Mouse (Mus musculus) limb, embryonic 14.5 days (tissue): ENCODE measurements at regions not wholly inside any gene's neighbourhood (a gene's known extent, or its start where the extent isn't known, plus 50 kb on each side); places are given as distances from the start of the nearest gene placed in this dataset.

Experiments
- ATAC-seq: fragments of 200-750 bp; cut with Nextera tagmentation; 2 replicates; pipeline ENCODE4 v1.8.0; 2017; ENCODE audit warnings: low read depth, moderate number of reproducible peaks, moderate TSS enrichment; ENCODE audit not compliant: low FRiP score
- DNase-seq: peaks from one replicate; pipeline ENCODE4 v3.0.0-alpha.2; 2015; ENCODE audit warnings: low spot score
- H3K27ac ChIP-seq: fragments of 300-500 bp; sonication (generic); replicated peaks from 2 replicates; pipeline ENCODE4 v1.5.1; 2014; ENCODE audit warnings: low read depth, mild to moderate bottlenecking, low read length, moderate library complexity, mixed read lengths
- H3K27me3 ChIP-seq: fragments of 300-500 bp; sonication (generic); 2 replicates; pipeline ENCODE4 v1.6.1; 2014; ENCODE audit warnings: low read length, mixed read lengths; ENCODE audit not compliant: control insufficient read depth, insufficient read depth
- H3K36me3 ChIP-seq: fragments of 300-500 bp; sonication (generic); 2 replicates; pipeline ENCODE4 v1.6.1; 2014; ENCODE audit warnings: mild to moderate bottlenecking, low read length, moderate library complexity, mixed read lengths; ENCODE audit not compliant: control insufficient read depth, insufficient read depth
- H3K4me1 ChIP-seq: fragments of 300-500 bp; sonication (generic); 2 replicates; pipeline ENCODE4 v1.6.1; 2014; ENCODE audit warnings: antibody characterized with exemption, low read length, mixed read lengths; ENCODE audit not compliant: control insufficient read depth, insufficient read depth
- H3K4me2 ChIP-seq: fragments of 300-500 bp; sonication (generic); replicated peaks from 2 replicates; pipeline ENCODE4 v1.6.1; 2014; ENCODE audit warnings: low read depth, mild to moderate bottlenecking, low read length, moderate library complexity; ENCODE audit not compliant: severe bottlenecking
- H3K4me3 ChIP-seq: fragments of 300-500 bp; sonication (generic); replicated peaks from 2 replicates; pipeline ENCODE4 v1.5.1; 2014; ENCODE audit warnings: low read length
- H3K9ac ChIP-seq: fragments of 300-500 bp; sonication (generic); 2 replicates; pipeline ENCODE4 v1.6.1; 2014; ENCODE audit warnings: mild to moderate bottlenecking, low read depth, low read length, moderate library complexity; ENCODE audit not compliant: severe bottlenecking
- H3K9me3 ChIP-seq: fragments of 300-500 bp; sonication (generic); 2 replicates; pipeline ENCODE4 v1.6.1; 2016; ENCODE audit warnings: low read length; ENCODE audit not compliant: control insufficient read depth
- POLR2A ChIP-seq: fragments of 200-500 bp; IDR thresholded peaks from 2 replicates; pipeline ENCODE4 v1.8.0; 2012; ENCODE audit warnings: inconsistent platforms, mild to moderate bottlenecking, moderate library complexity, borderline replicate concordance; ENCODE audit not compliant: insufficient read depth, insufficient read length; ENCODE audit errors: extremely low read depth
- WGBS: fragments of 180-500 bp; shearing (Covaris S2); extraction: QIAGEN DNeasy Blood & Tissue Kit; methylation state at CpG from one replicate; pipeline ENCODE4 v1.1.7; 2014; 5-methylcytosine and 5-hydroxymethylcytosine counted together

DNA sequence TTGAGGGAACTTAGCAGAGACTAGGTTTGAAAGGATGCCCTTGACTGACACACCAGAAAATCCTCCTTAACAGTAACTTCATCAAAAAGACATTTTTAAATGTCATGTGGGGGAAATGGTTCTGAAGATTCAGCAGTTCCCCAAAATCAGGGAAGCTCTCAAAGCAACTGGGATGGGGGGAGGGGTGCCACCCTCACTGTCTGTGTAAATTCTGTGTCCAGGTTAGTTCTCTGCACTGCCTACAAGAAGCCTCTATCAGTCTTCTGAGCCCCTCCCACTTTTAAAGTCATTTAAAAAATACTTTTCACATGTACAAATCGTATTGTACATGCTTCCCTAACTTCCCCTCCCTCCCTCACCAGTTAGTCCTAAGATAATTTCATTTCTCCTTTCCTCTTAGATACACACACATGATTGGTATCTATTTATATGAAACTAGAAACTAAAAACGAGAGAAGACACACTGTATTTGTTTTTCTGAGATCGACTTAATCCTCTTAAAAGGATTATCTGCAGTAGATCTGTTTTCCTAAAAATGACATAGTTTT lies 121.0 kb upstream of the Mgat5 start:
- 79% methylated on average over 3 of the region's 3 CpGs for WGBS
- H3K4me1 ChIP-seq: no peaks in the 10 kb centered on the region
- H3K9me3 ChIP-seq: no peaks in the 10 kb centered on the region
- no peak for TF ChIP-seq POLR2A
- no peaks in the 10 kb centered on the region for H3K27me3 ChIP-seq
- ATAC-seq (no peak), DNase-seq (no peak)
- H3K36me3 ChIP-seq: no peaks in the 10 kb centered on the region
- H3K27ac ChIP-seq: no peak overlapping the region
- no peak overlapping the region for H3K4me3 ChIP-seq
- no peak overlapping the region for H3K9ac ChIP-seq
- H3K4me2 ChIP-seq: no peak overlapping the region

DNA sequence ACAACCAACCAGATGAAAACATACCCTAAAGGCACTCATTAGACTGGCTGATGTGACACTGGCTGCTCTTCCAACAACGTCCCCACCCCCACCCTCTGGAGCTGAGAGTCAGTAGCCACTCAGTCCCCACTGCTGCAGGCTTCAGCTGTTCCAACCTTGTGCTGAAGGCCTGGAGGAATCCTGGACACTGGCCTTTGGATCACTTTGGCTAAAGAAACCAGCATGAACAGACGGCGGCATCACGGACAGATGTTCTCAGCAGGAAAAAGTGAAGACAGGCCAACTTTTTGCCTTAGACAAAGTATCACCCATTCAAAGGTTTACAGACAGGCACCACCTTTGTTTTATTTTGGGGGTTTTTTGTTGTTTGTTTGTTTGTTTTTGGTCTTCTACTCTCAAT lies 125.8 kb upstream of the Mgat5 start:
- Histone ChIP-seq H3K27me3 (no peaks in the 10 kb centered on the region), H3K4me1 (no peaks in the 10 kb centered on the region), H3K9me3 (no peaks in the 10 kb centered on the region), H3K36me3 (no peaks in the 10 kb centered on the region), H3K9ac (no peak overlapping the region), H3K27ac (no peak overlapping the region), H3K4me2 (no peak overlapping the region), H3K4me3 (no peak overlapping the region)
- 66% methylated on average over 4 of the region's 4 CpGs for WGBS
- no peak for TF ChIP-seq POLR2A
- ATAC-seq: no peak
- DNase-seq: no peak

DNA sequence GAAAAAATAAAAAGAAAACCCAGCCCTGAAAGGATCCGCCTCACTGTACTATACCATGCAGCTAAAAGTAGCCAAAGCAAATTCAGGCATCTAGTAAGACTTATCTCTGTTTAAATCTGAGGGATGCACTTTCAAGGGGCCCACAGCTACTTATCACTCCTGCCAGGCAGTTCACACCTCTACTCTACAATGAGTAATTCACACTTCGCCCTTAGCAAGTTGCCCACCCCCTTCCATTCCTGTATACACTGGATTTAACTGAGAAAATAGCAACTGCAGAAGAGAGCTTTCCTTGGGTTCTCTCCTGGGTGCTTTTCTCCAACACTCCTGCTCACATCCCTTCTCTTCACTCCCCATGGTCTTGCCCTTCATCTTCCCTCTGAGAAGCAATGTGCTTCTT lies 142.4 kb upstream of the Mgat5 start:
- DNase-seq (no peak), ATAC-seq (no peak)
- no peaks in the 10 kb centered on the region for H3K4me1 ChIP-seq
- no peak overlapping the region for H3K4me2 ChIP-seq
- no peaks in the 10 kb centered on the region for H3K36me3 ChIP-seq
- 76% methylated on average over 2 of the region's 2 CpGs for WGBS
- H3K9me3 ChIP-seq: no peaks in the 10 kb centered on the region
- H3K27me3 ChIP-seq: no peaks in the 10 kb centered on the region
- no peak overlapping the region for H3K4me3 ChIP-seq
- H3K27ac ChIP-seq: no peak overlapping the region
- no peak overlapping the region for H3K9ac ChIP-seq
- TF ChIP-seq POLR2A: no peak

DNA sequence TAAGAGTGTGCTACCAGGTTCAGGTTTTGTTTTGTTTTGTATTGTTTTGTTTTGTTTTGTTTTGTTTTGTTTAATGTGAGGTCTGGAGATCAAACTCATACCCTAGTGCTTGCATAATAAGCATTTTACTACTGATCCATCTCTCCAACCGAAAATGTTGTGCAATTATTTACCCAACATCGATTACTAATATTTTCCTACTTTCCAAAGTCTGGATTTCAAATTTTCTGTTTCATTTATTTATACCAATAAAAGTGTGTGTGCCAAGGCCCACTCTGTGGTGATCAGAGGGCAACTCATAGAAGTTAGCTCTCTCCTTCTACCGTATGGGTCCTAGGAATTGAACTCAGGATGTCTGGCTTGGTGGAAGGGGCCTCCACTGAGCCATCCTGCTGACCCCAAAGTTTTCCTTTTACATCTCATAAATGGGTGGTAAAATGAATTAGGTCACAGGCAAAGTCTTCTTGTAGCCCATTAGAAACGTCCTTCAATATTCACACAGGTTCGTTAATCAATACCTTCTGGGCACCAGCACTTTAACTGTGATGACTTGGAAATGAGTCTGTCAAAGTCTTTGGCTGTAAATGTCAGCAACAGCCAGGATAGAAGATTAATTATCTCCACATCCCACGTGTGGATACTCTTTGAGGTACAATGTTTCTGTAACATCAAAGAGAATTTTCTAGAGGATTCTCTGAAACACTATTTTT lies 158.9 kb upstream of the Mgat5 start:
- H3K27ac ChIP-seq: no peak overlapping the region
- H3K4me1 ChIP-seq: no peaks in the 10 kb centered on the region
- no peaks in the 10 kb centered on the region for H3K27me3 ChIP-seq
- no peak for ATAC-seq
- no peak overlapping the region for H3K4me3 ChIP-seq
- no peak overlapping the region for H3K9ac ChIP-seq
- H3K9me3 ChIP-seq: no peaks in the 10 kb centered on the region
- no peak overlapping the region for H3K4me2 ChIP-seq
- DNase-seq: no peak
- no peaks in the 10 kb centered on the region for H3K36me3 ChIP-seq
- WGBS: 51% methylated on average over 6 of the region's 6 CpGs
- TF ChIP-seq POLR2A: no peak

DNA sequence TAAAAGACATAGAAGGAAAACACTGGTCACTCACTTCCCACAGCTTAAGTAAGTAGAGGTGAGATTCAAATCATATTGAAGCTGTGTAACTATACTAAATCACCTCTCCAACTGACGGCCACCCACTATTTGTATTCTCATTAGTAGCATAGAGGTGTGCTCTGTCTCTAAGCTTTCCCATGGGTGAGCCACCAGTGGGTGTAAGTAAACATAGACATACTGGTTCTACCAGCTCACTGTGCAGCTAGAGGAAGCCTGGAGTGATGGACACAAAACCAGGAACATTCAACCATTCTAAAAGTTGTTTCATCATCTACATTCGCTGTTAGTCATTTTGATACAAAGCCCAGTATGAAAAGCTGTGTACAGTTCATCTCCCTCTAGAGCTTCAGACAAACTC lies 170.1 kb upstream of the Mgat5 start:
- WGBS: 90% methylated on average over 2 of the region's 2 CpGs
- no peak for ATAC-seq

DNA sequence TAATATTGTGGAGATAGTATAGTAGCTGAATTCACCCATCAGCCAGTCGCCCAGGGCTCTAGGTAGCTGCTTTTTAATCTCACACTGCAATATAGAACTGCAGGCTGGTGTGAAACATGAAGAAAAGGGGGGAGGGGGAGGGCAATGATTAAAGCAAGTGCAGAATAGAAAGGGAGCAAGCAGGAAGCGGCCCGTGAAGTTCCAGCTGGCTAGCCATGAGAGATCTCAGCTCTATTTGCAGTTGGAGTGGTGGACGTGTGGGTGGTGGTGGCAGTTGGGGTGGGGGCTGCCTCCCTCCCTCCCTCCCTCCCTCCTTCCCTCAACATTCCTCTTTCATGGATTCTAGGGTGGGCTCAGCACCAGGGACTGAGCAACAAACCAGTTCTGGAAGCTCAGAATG lies 173.3 kb upstream of the Mgat5 start:
- Histone ChIP-seq H3K9me3 (no peaks in the 10 kb centered on the region), H3K4me1 (no peaks in the 10 kb centered on the region), H3K4me2 (no peak overlapping the region), H3K27me3 (no peaks in the 10 kb centered on the region), H3K4me3 (no peak overlapping the region), H3K27ac (no peak overlapping the region), H3K36me3 (no peaks in the 10 kb centered on the region), H3K9ac (no peak overlapping the region)
- ATAC-seq (no peak), DNase-seq (no peak)
- WGBS: 27% methylated on average over 4 of the region's 4 CpGs
- no peak for TF ChIP-seq POLR2A

More for the DNA sequence above, 170.1 kb upstream of the Mgat5 start:
- Histone ChIP-seq H3K27me3 (no peaks in the 10 kb centered on the region), H3K9ac (no peak overlapping the region), H3K27ac (no peak overlapping the region), H3K36me3 (no peaks in the 10 kb centered on the region), H3K4me2 (no peak overlapping the region), H3K4me3 (no peak overlapping the region), H3K4me1 (no peaks in the 10 kb centered on the region), H3K9me3 (no peaks in the 10 kb centered on the region)
- TF ChIP-seq POLR2A: no peak
- no peak for DNase-seq
